Mouse (Mus musculus) adrenal gland, postnatal 36 days (tissue): ENCODE measurements around the gene Tbc1d10a. TPM values are rescaled to one million over a fixed set of nuclear protein-coding genes. Genes with fewer than 3 reads are reported as not detected.

Experiments used
- microRNA-seq: library from miRNA; unstranded; fragments of <30 nt; microRNA quantifications from one replicate; pipeline ENCODE4 v1.2.0, GENCODE M21; 2021
- total RNA-seq, 2 experiments: library from RNA; stranded (reverse); gene quantifications; 2 replicates each; pipeline ENCODE4 v1.2.3; 2021

Gene Tbc1d10a
- total RNA-seq, 2 experiments from 2014 or later: 14.6 to 24.3 TPM

Small RNAs within 50 kb of the gene (microRNA-seq; reads per million reads assigned to microRNA genes)
- gene Mir3060: 1.7 reads per million

Other genes starting within 250 kb of the Tbc1d10a start
- 10 to 100 TPM; 62.0 to 64.2 TPM for gene Pes1, start 222.8 kb upstream of the Tbc1d10a start, total RNA-seq
- gene 4930556J24Rik, start 210.0 kb upstream of the Tbc1d10a start, total RNA-seq: not detected
- gene Gal3st1, start 203.2 kb upstream of the Tbc1d10a start, total RNA-seq: under 1 TPM in 1 of 2 experiments, not detected in 1; 0.20 TPM
- gene Sec14l4, start 155.3 kb upstream of the Tbc1d10a start, total RNA-seq: 1 to 10 TPM; 1.7 to 6.7 TPM
- not detected for gene Sec14l3, start 121.9 kb upstream of the Tbc1d10a start, total RNA-seq
- 10 to 100 TPM; 22.2 to 22.3 TPM for gene Mtfp1, start 91.3 kb upstream of the Tbc1d10a start, total RNA-seq
- gene Sec14l2, start 63.4 kb upstream of the Tbc1d10a start, total RNA-seq: 1 to 10 TPM; 1.3 to 1.5 TPM
- gene Rnf215, start 51.6 kb upstream of the Tbc1d10a start, total RNA-seq: 10 to 100 TPM; 24.7 to 24.9 TPM
- gene Ccdc157, start 26.5 kb upstream of the Tbc1d10a start, total RNA-seq: 10 to 100 TPM in 1 of 2 experiments, 1 to 10 TPM in 1; 7.3 to 11.6 TPM
- 10 to 100 TPM; 43.6 to 60.1 TPM for gene Sf3a1, start 26.4 kb upstream of the Tbc1d10a start, total RNA-seq
- 1 to 10 TPM; 4.0 to 4.6 TPM for gene Castor1, start 31.4 kb downstream of the Tbc1d10a start, total RNA-seq
- under 1 TPM in 1 of 2 experiments, not detected in 1; 0.26 TPM for gene Osm, start 49.6 kb downstream of the Tbc1d10a start, total RNA-seq
- gene Lif, start 70.8 kb downstream of the Tbc1d10a start, total RNA-seq: under 1 TPM; 0.10 to 0.56 TPM